Mouse (Mus musculus) thymus, adult 2 months (tissue): ENCODE results near the gene Kank2.

ENCODE experiments used
- CTCF ChIP-seq: fragments of 200-500 bp; IDR thresholded peaks from 2 replicates; pipeline ENCODE4 v1.5.1; 2012; ENCODE audit warnings: mild to moderate bottlenecking, control low read depth, low read length, moderate library complexity, borderline replicate concordance; ENCODE audit not compliant: control insufficient read depth, poor library complexity, insufficient read depth; ENCODE audit errors: extremely low read depth
- POLR2A ChIP-seq: fragments of 200-500 bp; IDR thresholded peaks from 2 replicates; pipeline ENCODE4 v1.6.1; 2012; ENCODE audit warnings: mild to moderate bottlenecking, low read length, control low read depth, moderate library complexity; ENCODE audit not compliant: control insufficient read depth, poor library complexity, insufficient read depth; ENCODE audit errors: extremely low read depth

DNA sequence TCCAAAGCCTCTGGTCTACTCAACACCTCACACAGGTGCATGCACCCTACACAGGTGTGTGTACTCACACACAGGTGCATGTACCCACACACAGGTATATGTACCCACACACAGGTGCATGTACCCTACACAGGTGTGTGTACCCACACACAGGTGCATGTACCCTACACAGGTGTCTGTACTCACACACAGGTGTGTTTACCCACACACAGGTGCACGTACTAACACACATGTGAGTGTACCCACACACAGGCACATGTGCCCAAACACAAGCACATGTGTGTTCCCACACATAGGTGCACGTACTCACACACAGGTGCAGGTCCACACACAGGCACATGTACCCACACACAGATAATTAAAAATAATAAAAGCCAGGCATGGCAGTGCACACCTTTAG is 39.1 kb upstream of the Kank2 start:
- TF ChIP-seq CTCF = no peak
- TF ChIP-seq POLR2A = no peak
